Mouse (Mus musculus) stomach, postnatal 0 days (tissue): ENCODE data around the gene Sec23ip. TPM values are rescaled to one million over a fixed set of nuclear protein-coding genes. Genes with fewer than 3 reads are reported as not detected.

Source experiments
- ATAC-seq: fragments of 200-750 bp; cut with Nextera tagmentation; 2 replicates; pipeline ENCODE4 v1.8.0; 2017; ENCODE audit not compliant: low FRiP score, low TSS enrichment
- DNase-seq: peaks from one replicate; pipeline ENCODE4 v3.0.0-alpha.2; 2016; ENCODE audit warnings: low spot score
- H3K27ac ChIP-seq: fragments of 300-500 bp; sonication (generic); replicated peaks from 2 replicates; pipeline ENCODE4 v1.5.1; 2014; ENCODE audit warnings: mild to moderate bottlenecking, control low read depth
- H3K27me3 ChIP-seq: fragments of 300-500 bp; sonication (generic); 2 replicates; pipeline ENCODE4 v1.6.1; 2014; ENCODE audit warnings: low read length; ENCODE audit not compliant: control insufficient read depth, insufficient read depth
- H3K36me3 ChIP-seq: fragments of 300-500 bp; sonication (generic); 2 replicates; pipeline ENCODE4 v1.6.1; 2014; ENCODE audit warnings: low read length, mixed read lengths; ENCODE audit not compliant: control insufficient read depth, insufficient read depth
- H3K4me1 ChIP-seq: fragments of 300-500 bp; sonication (generic); replicated peaks from 2 replicates; pipeline ENCODE4 v1.6.1; 2014; ENCODE audit warnings: antibody characterized with exemption; ENCODE audit not compliant: control insufficient read depth, insufficient read depth
- H3K4me2 ChIP-seq: fragments of 300-500 bp; sonication (generic); replicated peaks from 2 replicates; pipeline ENCODE4 v1.6.1; 2014; ENCODE audit warnings: low read depth, mild to moderate bottlenecking, control low read depth, moderate library complexity
- H3K4me3 ChIP-seq: fragments of 300-500 bp; sonication (generic); 2 replicates; pipeline ENCODE4 v1.5.1; 2014; ENCODE audit warnings: low read depth, low read length, control low read depth
- H3K9ac ChIP-seq: fragments of 300-500 bp; sonication (generic); 2 replicates; pipeline ENCODE4 v1.6.1; 2014; ENCODE audit warnings: mild to moderate bottlenecking, low read length, control low read depth, mixed read lengths
- H3K9me3 ChIP-seq: fragments of 300-500 bp; sonication (generic); 2 replicates; pipeline ENCODE4 v1.6.1; 2016; ENCODE audit warnings: low read length; ENCODE audit not compliant: control insufficient read depth
- CTCF ChIP-seq: IDR thresholded peaks from 2 replicates; pipeline ENCODE4 v1.5.1; 2016; ENCODE audit warnings: antibody characterized with exemption, low read depth, mild to moderate bottlenecking, moderate library complexity
- EP300 ChIP-seq: optimal IDR thresholded peaks from 2 replicates; pipeline ENCODE3; 2016; ENCODE audit warnings: antibody characterized with exemption
- WGBS: fragments of 180-500 bp; shearing (Covaris S2); extraction: QIAGEN DNeasy Blood & Tissue Kit; methylation state at CpG from one replicate; pipeline ENCODE4 v1.1.7; 2014; 5-methylcytosine and 5-hydroxymethylcytosine counted together
- polyA plus RNA-seq: library from polyadenylated mRNA; unstranded; fragments of >200 nt; fragmentation: Nextera tagmentation; extraction: Ambion mirVana; gene quantifications from 2 replicates; pipeline ENCODE4 v1.2.1, GENCODE M21; 2015

The Sec23ip gene
- polyA plus RNA-seq, 1 experiment from 2014 or later, result 18.3 TPM

DNA sequence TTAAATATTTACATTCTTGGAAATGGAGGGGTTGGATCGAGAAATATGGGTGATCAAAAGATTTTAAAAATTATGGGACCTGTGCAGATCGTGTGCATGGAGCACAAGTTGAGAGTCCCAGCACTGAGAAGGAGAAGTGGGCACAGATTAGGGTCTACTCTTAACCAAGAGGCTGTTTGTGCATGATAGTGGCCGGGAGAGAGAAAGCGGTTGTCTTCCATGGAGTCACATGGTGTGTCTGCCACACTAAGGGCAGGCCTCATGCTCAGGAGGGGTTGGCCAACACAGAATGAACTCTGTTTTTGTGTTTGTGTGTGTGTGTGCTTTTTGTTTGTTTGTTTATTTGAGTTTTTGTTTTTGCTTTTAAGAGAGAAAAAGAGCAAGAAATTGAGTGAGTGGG lies 7.3 kb downstream of the Sec23ip start:
- H3K4me1 ChIP-seq, result no peaks in the 10 kb centered on the region; the same call in 1 of the 2 replicates
- DNase-seq, result no peak
- WGBS, result 57% methylated on average over 4 of the region's 4 CpGs
- no peaks in the 10 kb centered on the region for H3K27me3 ChIP-seq
- no peak for ATAC-seq
- no peaks in the 10 kb centered on the region for H3K9me3 ChIP-seq
- no peak overlapping the region for H3K9ac ChIP-seq
- peaks cover 28% of the 10 kb centered on the region for H3K36me3 ChIP-seq
- TF ChIP-seq CTCF, result no peak
- TF ChIP-seq EP300, result no peak
- no peak overlapping the region for H3K4me2 ChIP-seq
- H3K4me3 ChIP-seq, result no peak overlapping the region
- H3K27ac ChIP-seq, result no peak overlapping the region

DNA sequence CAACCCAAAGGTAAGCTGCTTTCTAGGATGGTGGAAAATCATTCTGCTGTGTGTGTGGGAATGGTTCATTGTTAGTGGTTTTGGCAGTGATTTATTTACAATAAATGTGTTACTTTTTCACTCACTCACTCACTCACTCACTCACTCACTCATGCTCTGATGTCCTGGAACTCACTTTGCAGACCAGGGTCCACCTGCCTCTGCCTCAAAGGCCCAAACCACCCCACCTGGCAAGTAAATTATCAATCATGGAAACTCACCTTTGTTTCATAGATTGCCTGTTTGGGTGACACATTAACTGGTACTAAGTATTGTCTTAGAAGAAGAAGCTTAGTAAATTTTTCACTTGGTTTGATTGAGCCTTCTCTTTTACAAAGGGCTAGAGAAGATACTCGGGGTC lies 10.7 kb downstream of the Sec23ip start:
- Histone ChIP-seq H3K4me2 (no peak overlapping the region), H3K27me3 (no peaks in the 10 kb centered on the region), H3K9ac (no peak overlapping the region), H3K27ac (no peak overlapping the region), H3K9me3 (no peaks in the 10 kb centered on the region), H3K36me3 (peaks cover 39% of the 10 kb centered on the region), H3K4me1 (no peaks in the 10 kb centered on the region), H3K4me3 (no peak overlapping the region)
- TF ChIP-seq EP300 (no peak), CTCF (no peak)
- no peak for ATAC-seq
- WGBS, result 93% methylated on average over 1 of the region's 1 CpGs
- no peak for DNase-seq

DNA sequence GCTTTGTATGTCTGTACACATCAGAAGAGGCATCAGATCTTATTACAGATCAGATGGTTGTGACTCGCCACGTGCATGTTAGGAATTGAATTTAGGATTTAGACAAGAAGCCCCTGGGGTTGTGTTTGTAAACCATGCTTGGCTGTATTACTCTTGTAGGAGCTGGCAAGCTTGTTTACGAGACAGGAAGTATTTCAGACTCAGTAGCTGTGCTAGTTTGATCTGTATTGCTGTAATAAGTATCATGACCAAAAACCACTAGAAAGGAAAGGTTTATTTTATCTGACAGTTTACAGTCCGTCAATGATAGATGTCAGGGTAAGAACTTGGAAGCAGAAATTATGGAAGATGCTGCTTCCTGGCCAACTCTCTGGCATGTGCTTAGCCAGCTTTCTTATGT lies 14.2 kb downstream of the Sec23ip start:
- Histone ChIP-seq H3K27ac (no peak overlapping the region), H3K4me2 (no peak overlapping the region), H3K9me3 (no peaks in the 10 kb centered on the region), H3K4me1 (no peaks in the 10 kb centered on the region), H3K27me3 (no peaks in the 10 kb centered on the region), H3K4me3 (no peak overlapping the region), H3K36me3 (peaks cover 35% of the 10 kb centered on the region), H3K9ac (no peak overlapping the region)
- ATAC-seq (no peak), DNase-seq (no peak)
- 77% methylated on average over 4 of the region's 4 CpGs for WGBS
- TF ChIP-seq CTCF (no peak), EP300 (no peak)

DNA sequence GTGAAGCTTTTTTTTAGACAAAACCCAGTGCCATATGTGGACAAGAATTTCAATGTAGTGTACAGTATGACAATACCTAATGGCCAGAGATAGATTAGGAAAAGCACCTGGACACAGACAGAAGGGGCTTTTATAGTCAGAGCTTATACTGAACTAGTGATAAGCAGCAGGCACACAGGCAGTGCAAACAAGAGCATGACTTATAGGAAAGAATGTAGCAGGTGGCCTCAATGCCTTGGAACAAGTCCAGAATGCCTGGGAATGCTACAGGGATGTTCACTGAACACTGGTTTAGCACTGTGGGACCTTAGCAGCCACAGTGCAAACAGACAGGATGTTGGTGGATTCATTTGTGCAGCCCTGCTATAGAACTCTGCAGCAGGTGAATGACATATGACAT lies 22.0 kb downstream of the Sec23ip start:
- H3K4me3 ChIP-seq, result no peak overlapping the region
- ATAC-seq (peak; percentile 77), DNase-seq (peak; percentile 59)
- H3K27ac ChIP-seq, result no peak overlapping the region
- no peak overlapping the region for H3K9ac ChIP-seq
- H3K27me3 ChIP-seq, result no peaks in the 10 kb centered on the region
- peaks cover 27% of the 10 kb centered on the region for H3K36me3 ChIP-seq
- no peak overlapping the region for H3K4me2 ChIP-seq
- H3K4me1 ChIP-seq, result no peaks in the 10 kb centered on the region
- H3K9me3 ChIP-seq, result no peaks in the 10 kb centered on the region
- TF ChIP-seq CTCF, result no peak
- TF ChIP-seq EP300, result no peak

DNA sequence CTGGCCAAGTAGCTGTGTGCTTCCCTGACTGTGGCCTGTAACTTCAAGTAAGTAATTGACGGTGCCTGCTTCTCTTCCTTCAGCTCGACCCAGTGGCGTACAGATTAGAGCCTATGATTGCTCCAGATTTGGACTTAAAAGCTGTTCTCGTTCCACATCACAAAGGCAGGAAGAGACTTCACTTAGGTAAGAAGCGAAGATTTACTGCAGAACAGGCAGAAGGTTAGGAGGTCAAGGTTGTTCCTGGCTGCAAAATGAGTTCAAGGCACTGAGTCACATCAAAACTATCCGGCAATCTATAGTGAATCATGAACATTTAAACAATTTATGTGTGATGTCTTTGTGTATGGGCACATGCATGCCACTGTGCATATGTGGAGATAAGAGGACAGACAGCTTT lies 32.5 kb downstream of the Sec23ip start:
- no peak overlapping the region for H3K9ac ChIP-seq
- H3K4me1 ChIP-seq, result no peaks in the 10 kb centered on the region
- ATAC-seq (no peak), DNase-seq (no peak)
- no peak overlapping the region for H3K4me3 ChIP-seq
- H3K9me3 ChIP-seq, result no peaks in the 10 kb centered on the region
- H3K4me2 ChIP-seq, result no peak overlapping the region
- 79% methylated on average over 6 of the region's 6 CpGs for WGBS
- peaks cover 33% of the 10 kb centered on the region for H3K36me3 ChIP-seq
- no peaks in the 10 kb centered on the region for H3K27me3 ChIP-seq
- H3K27ac ChIP-seq, result no peak overlapping the region
- TF ChIP-seq CTCF (no peak), EP300 (no peak)

DNA sequence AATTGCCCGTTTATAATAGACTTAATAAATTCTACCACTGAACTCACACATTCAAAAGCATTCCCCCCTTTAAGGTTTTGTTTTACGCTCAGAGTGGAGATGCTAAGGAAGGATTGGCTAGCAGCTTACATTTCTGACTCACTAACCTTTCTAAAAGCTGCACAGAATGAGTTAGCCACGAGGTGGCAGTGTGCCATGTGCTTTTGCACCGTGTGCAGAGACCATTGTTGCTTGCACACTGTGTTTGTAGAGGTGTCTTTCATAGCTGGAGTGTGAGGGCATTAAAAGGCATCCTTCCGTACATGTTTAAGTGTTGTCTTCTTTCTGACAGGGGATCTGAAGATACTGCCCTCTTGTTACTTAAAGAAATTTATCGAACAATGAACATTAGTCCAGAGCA lies 34.6 kb downstream of the Sec23ip start:
- WGBS, result 44% methylated on average over 6 of the region's 6 CpGs
- H3K4me2 ChIP-seq, result no peak overlapping the region
- TF ChIP-seq EP300 (no peak), CTCF (peak; percentile 90)
- DNase-seq (peak; percentile 71), ATAC-seq (peak; percentile 71; the same call in 1 of the 2 replicates)
- H3K27ac ChIP-seq, result no peak overlapping the region
- H3K4me3 ChIP-seq, result no peak overlapping the region
- no peaks in the 10 kb centered on the region for H3K4me1 ChIP-seq
- H3K9ac ChIP-seq, result no peak overlapping the region
- H3K9me3 ChIP-seq, result no peaks in the 10 kb centered on the region
- peaks cover 31% of the 10 kb centered on the region for H3K36me3 ChIP-seq
- H3K27me3 ChIP-seq, result no peaks in the 10 kb centered on the region
